Mouse (Mus musculus): ENCODE data around the gene Lrrtm3. TPM values are rescaled to one million over a fixed set of nuclear protein-coding genes. Genes with fewer than 3 reads are reported as not detected.

The Lrrtm3 gene
- polyA plus RNA-seq, 1 experiment: 0.25 TPM

DNA sequence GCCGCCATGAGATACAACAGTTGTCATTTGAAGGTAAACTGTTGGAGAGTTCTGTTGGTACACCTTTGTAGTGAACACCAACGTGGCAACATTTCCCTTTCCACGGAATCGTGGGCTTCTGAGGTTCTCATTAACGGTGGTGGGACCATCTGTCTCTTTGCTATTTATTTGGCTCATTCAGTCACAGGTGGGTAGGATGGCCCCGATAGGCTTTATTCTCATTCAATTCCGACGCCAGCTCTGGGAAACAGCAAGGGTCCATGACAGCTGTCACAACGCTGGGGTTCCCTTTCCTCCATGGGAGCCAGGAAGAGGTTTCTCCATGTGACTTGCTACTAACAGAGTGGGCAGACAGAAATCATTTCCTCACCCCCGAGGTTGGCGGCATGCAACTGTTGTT, 48.2 kb downstream of the Lrrtm3 start:
- H3K27me3 ChIP-seq (ENCODE audit: control insufficient read depth, insufficient read depth, low read length): no peaks in the 10 kb centered on the region
- no peaks in the 10 kb centered on the region for H3K36me3 ChIP-seq (ENCODE audit: control insufficient read depth, insufficient read depth, low read length)
- 84% methylated on average over 11 of the region's 11 CpGs for WGBS
- no peaks in the 10 kb centered on the region for H3K4me1 ChIP-seq (ENCODE audit: control insufficient read depth, insufficient read depth, insufficient read length, low read length)
- H3K4me3 ChIP-seq (ENCODE audit: low read depth, low read length): no peak overlapping the region
- no peak overlapping the region for H3K27ac ChIP-seq (ENCODE audit: insufficient read depth, low read depth, low read length)
- TF ChIP-seq CTCF (IDR thresholded peaks at IDR 0.05; ENCODE audit: extremely low read depth, insufficient read length, insufficient replicate concordance, low read depth, low read length) (no peak), POLR2A (IDR thresholded peaks at IDR 0.05; ENCODE audit: low read depth, low read length) (no peak)

DNA sequence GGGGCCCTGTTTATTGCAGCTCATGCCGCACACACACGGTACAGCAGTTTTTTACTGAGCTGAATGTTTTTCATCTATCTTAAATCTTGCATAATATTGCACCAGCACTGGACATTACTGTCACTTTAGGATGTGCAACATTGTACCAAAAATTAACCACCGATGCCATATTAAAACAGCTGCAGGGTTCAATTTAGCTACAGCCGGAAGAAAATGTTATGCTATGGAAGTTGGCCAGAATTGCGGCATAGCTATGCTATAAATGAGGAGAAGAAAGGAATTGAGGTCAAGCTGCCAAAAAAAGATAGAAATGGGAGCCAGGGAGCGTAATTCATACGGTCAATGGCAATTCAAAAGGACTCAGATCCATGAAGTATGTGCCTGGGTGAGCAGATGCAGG, 48.9 kb downstream of the Lrrtm3 start:
- no peak overlapping the region for H3K4me3 ChIP-seq (ENCODE audit: low read depth, low read length)
- no peaks in the 10 kb centered on the region for H3K36me3 ChIP-seq (ENCODE audit: control insufficient read depth, insufficient read depth, low read length)
- WGBS: 81% methylated on average over 7 of the region's 7 CpGs
- no peak overlapping the region for H3K27ac ChIP-seq (ENCODE audit: insufficient read depth, low read depth, low read length)
- no peaks in the 10 kb centered on the region for H3K4me1 ChIP-seq (ENCODE audit: control insufficient read depth, insufficient read depth, insufficient read length, low read length)
- H3K27me3 ChIP-seq (ENCODE audit: control insufficient read depth, insufficient read depth, low read length): no peaks in the 10 kb centered on the region
- no peak for TF ChIP-seq CTCF (IDR thresholded peaks at IDR 0.05; ENCODE audit: extremely low read depth, insufficient read length, insufficient replicate concordance, low read depth, low read length)
- TF ChIP-seq POLR2A (IDR thresholded peaks at IDR 0.05; ENCODE audit: low read depth, low read length): no peak

DNA sequence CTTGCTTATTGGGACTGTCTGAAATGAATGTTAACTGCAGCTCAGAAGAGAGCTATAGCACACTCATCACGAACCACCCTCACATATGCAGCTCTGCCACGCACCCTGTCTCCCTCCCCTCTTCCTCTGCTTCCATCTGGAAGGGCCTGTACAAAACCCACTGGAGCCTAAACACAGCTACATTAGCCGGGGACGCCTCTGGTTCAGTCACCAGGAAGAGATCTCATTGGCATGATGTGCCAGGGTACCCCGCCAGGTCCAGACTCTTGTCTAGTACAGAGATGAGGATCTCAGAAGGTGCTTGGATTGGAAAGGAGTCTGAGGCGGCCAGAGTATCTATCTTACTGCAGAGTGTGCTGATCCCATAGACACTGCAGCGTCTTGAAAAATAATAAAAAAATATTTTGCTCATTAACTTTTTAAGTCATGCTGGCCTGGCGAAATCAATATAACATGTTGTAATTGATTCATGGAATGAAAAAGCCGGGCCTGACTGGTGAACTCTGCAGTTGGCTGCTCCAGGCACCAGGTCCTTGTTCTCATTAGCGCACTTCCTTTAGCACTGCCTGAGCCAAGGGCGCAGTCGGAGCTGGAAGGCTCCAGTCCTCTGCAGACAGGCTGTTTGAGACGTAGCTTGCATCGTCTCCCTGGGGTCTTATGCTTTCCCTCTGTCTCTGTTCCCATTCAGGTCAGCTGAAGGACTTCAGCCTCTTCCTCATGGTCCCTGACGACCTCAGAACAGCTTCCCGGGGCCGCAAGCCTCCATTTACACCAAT, 50.1 kb downstream of the Lrrtm3 start:
- Histone ChIP-seq H3K36me3 (ENCODE audit: control insufficient read depth, insufficient read depth, low read length) (no peaks in the 10 kb centered on the region), H3K27me3 (ENCODE audit: control insufficient read depth, insufficient read depth, low read length) (no peaks in the 10 kb centered on the region), H3K4me1 (ENCODE audit: control insufficient read depth, insufficient read depth, insufficient read length, low read length) (no peaks in the 10 kb centered on the region), H3K27ac (ENCODE audit: insufficient read depth, low read depth, low read length) (no peak overlapping the region), H3K4me3 (ENCODE audit: low read depth, low read length) (no peak overlapping the region)
- WGBS: 82% methylated on average over 17 of the region's 17 CpGs
- TF ChIP-seq POLR2A (IDR thresholded peaks at IDR 0.05; ENCODE audit: low read depth, low read length) (no peak), CTCF (IDR thresholded peaks at IDR 0.05; ENCODE audit: extremely low read depth, insufficient read length, insufficient replicate concordance, low read depth, low read length) (no peak)

DNA sequence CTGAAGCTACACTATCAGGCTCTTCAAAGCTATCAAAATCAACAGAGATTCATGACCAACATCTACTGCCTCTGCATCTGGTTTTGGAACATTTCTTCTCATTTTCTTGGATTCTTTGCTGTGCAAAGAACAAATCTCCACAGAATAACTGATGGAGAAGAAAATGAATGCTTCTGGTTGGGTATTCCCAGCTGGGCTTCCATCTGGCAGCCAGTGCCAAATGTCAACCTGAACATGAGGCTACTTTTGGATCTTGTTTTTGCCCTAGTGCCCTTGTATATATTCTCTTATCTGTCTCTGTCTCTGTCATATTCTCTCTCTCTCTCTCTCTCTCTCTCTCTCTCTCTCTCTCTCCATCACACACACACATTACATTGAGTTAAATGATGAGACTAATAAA, 59.2 kb downstream of the Lrrtm3 start:
- Histone ChIP-seq H3K4me1 (ENCODE audit: control insufficient read depth, insufficient read depth, insufficient read length, low read length) (no peaks in the 10 kb centered on the region), H3K36me3 (ENCODE audit: control insufficient read depth, insufficient read depth, low read length) (no peaks in the 10 kb centered on the region), H3K27me3 (ENCODE audit: control insufficient read depth, insufficient read depth, low read length) (no peaks in the 10 kb centered on the region), H3K4me3 (ENCODE audit: low read depth, low read length) (no peak overlapping the region), H3K27ac (ENCODE audit: insufficient read depth, low read depth, low read length) (no peak overlapping the region)
- TF ChIP-seq CTCF (IDR thresholded peaks at IDR 0.05; ENCODE audit: extremely low read depth, insufficient read length, insufficient replicate concordance, low read depth, low read length): no peak
- TF ChIP-seq POLR2A (IDR thresholded peaks at IDR 0.05; ENCODE audit: low read depth, low read length): no peak

DNA sequence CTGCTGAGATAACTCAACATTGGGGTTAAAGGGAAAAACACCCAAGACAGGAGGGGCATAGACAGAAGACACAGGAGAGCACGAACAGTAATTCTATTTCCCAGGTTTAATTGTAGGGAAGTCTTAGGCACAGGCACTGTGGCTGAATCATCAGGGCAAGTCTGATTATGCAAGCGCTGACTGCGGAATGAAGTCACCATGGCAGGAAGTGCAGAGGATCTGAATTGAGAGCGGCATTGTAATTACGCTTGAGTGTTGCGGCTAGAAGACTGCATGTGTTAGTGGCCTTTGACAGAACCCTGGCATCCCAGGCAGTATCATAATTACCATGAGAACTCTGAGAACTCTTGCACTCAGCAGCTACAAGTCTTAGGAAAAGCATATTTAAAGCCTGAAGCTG, 66.7 kb downstream of the Lrrtm3 start:
- H3K27ac ChIP-seq (ENCODE audit: insufficient read depth, low read depth, low read length): no peak overlapping the region
- H3K4me3 ChIP-seq (ENCODE audit: low read depth, low read length): no peak overlapping the region
- H3K4me1 ChIP-seq (ENCODE audit: control insufficient read depth, insufficient read depth, insufficient read length, low read length): no peaks in the 10 kb centered on the region
- 82% methylated on average over 6 of the region's 6 CpGs for WGBS
- H3K36me3 ChIP-seq (ENCODE audit: control insufficient read depth, insufficient read depth, low read length): no peaks in the 10 kb centered on the region
- no peaks in the 10 kb centered on the region for H3K27me3 ChIP-seq (ENCODE audit: control insufficient read depth, insufficient read depth, low read length)
- TF ChIP-seq CTCF (IDR thresholded peaks at IDR 0.05; ENCODE audit: extremely low read depth, insufficient read length, insufficient replicate concordance, low read depth, low read length): no peak
- no peak for TF ChIP-seq POLR2A (IDR thresholded peaks at IDR 0.05; ENCODE audit: low read depth, low read length)

DNA sequence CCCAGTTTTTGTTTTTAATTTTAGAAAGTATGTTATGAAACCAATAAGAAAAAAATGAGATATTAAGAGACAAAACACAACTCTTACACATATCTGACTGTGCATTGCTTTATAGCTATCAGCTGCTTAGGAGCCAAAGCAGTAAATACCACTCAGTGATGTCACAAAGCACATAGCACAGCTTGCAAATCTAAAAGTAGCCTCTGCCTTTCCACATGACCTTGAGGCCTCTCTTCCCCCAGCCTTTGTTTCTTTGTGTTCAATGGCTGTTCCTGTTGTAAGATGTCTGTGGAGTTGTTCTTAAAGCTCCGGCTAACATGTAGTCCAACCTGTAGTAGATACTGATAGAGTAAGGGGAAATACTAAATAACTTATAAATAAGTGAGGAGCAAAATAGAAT, 69.7 kb downstream of the Lrrtm3 start:
- Histone ChIP-seq H3K4me3 (ENCODE audit: low read depth, low read length) (no peak overlapping the region), H3K27ac (ENCODE audit: insufficient read depth, low read depth, low read length) (no peak overlapping the region), H3K4me1 (ENCODE audit: control insufficient read depth, insufficient read depth, insufficient read length, low read length) (no peaks in the 10 kb centered on the region), H3K36me3 (ENCODE audit: control insufficient read depth, insufficient read depth, low read length) (no peaks in the 10 kb centered on the region), H3K27me3 (ENCODE audit: control insufficient read depth, insufficient read depth, low read length) (no peaks in the 10 kb centered on the region)
- WGBS: 89% methylated on average over 1 of the region's 1 CpGs
- no peak for TF ChIP-seq CTCF (IDR thresholded peaks at IDR 0.05; ENCODE audit: extremely low read depth, insufficient read length, insufficient replicate concordance, low read depth, low read length)
- no peak for TF ChIP-seq POLR2A (IDR thresholded peaks at IDR 0.05; ENCODE audit: low read depth, low read length)

DNA sequence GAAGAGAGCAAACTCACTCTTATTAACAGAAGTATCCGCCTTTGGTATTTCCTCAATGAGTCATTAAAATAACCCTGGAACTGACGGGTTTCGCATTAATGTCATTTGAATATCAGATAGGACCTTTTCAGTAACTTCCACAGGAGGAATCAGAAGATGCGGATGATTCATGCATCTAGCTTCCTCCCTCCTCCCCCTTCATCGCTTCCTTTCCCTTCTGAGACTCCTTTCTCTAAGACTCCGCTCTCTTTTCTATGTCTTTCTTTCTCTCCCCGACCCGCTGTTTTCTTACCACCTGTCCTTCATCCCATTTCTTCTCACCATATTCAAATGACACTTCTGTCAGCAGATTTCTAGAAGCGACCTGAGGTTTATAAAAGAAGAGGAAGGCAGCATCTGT, 88.1 kb downstream of the Lrrtm3 start:
- TF ChIP-seq CTCF (IDR thresholded peaks at IDR 0.05; ENCODE audit: extremely low read depth, insufficient read length, insufficient replicate concordance, low read depth, low read length): no peak
- no peak for TF ChIP-seq POLR2A (IDR thresholded peaks at IDR 0.05; ENCODE audit: low read depth, low read length)
- 79% methylated on average over 9 of the region's 9 CpGs for WGBS
- no peaks in the 10 kb centered on the region for H3K36me3 ChIP-seq (ENCODE audit: control insufficient read depth, insufficient read depth, low read length)
- no peak overlapping the region for H3K4me3 ChIP-seq (ENCODE audit: low read depth, low read length)
- no peaks in the 10 kb centered on the region for H3K4me1 ChIP-seq (ENCODE audit: control insufficient read depth, insufficient read depth, insufficient read length, low read length)
- H3K27me3 ChIP-seq (ENCODE audit: control insufficient read depth, insufficient read depth, low read length): no peaks in the 10 kb centered on the region
- H3K27ac ChIP-seq (ENCODE audit: insufficient read depth, low read depth, low read length): no peak overlapping the region
